Mouse (Mus musculus) embryo, embryonic 9.5 days (tissue): Measurements from ENCODE around the gene Trf.

Experiments
- DNase-seq: peaks from one replicate; pipeline ENCODE4 v3.0.0-alpha.2; 2017; ENCODE audit errors: extremely low spot score

The Trf gene

GRCm38 (mm10) chr9:103154568-103154967 is 75.7 kb downstream of the Trf start:
- DNase-seq: no peak
